Mouse (Mus musculus): ENCODE measurements around the gene Irf1. TPM values are rescaled to one million over a fixed set of nuclear protein-coding genes. Genes with fewer than 3 reads are reported as not detected.

Gene Irf1
- polyA plus RNA-seq, 1 experiment from 2014 or later: 76.1 TPM

DNA sequence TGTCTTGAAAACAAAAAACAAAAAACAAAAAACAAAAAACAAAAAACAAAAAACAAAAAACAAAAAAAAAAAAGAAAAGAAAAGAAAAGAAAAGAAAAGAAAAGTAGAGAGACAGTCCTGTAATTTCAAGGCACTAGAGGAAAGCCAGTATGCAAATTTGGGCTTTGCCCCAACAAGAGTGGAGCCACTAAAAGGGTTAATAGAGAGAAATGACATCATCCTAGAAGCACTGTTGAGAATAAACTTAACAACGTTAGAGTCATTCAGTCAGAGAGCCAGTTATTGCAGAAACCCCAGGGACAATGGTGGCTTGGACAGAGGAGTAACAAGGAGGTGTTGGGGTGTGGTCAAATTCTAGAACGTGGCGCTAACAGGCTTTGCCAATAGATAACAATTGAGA, 45.0 kb downstream of the Irf1 start:
- no peaks in the 10 kb centered on the region for H3K27me3 ChIP-seq (replicated peaks; ENCODE audit: control insufficient read depth, insufficient read depth, low read length)
- H3K27ac ChIP-seq (ENCODE audit: low read depth, low read length): no peak overlapping the region
- WGBS: 38% methylated on average over 3 of the region's 3 CpGs
- no peaks in the 10 kb centered on the region for H3K9me3 ChIP-seq (ENCODE audit: control insufficient read depth)
- no peak for ATAC-seq
- TF ChIP-seq CTCF (IDR thresholded peaks at IDR 0.05; ENCODE audit: low read depth): no peak
- no peaks in the 10 kb centered on the region for H3K36me3 ChIP-seq (ENCODE audit: control insufficient read depth, insufficient read depth)
- no peak overlapping the region for H3K4me2 ChIP-seq (replicated peaks; ENCODE audit: low read depth)
- H3K9ac ChIP-seq (ENCODE audit: low read depth, low read length): no peak overlapping the region
- no peak overlapping the region for H3K4me3 ChIP-seq (ENCODE audit: low read depth, low read length)
- H3K4me1 ChIP-seq (replicated peaks; ENCODE audit: control insufficient read depth, insufficient read depth, low read length): no peaks in the 10 kb centered on the region

DNA sequence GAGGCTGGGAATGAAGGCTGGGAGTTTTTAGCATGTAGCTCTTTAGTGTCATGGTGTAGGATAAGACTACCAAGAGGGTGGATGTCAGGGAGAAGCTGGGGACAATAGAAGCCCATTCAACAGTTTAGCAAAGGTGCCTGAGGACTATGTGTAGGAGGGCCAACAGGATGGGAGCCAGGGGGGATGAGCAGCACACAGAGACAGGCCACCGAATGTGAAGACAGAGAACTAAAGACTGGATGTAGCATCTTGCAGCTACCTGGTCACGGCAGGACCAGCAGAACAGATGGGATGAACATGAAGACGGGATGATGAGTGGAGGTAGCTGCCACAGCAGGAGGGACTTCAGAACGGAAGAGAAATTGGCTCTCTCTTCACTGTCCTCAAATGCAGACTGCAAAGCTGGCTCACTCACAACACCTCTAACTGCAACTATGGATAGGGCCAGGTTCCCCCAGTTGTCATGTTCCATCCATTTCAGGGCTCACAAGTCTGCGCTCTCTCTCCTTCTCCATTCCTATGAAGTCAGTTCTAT, 47.1 kb downstream of the Irf1 start:
- Histone ChIP-seq H3K9me3 (ENCODE audit: control insufficient read depth) (no peaks in the 10 kb centered on the region), H3K36me3 (ENCODE audit: control insufficient read depth, insufficient read depth) (no peaks in the 10 kb centered on the region), H3K4me2 (replicated peaks; ENCODE audit: low read depth) (no peak overlapping the region), H3K4me3 (ENCODE audit: low read depth, low read length) (no peak overlapping the region), H3K27ac (ENCODE audit: low read depth, low read length) (no peak overlapping the region), H3K9ac (ENCODE audit: low read depth, low read length) (no peak overlapping the region), H3K4me1 (replicated peaks; ENCODE audit: control insufficient read depth, insufficient read depth, low read length) (0 out of 2 replicates have a peak, but pooled peaks cover 1% of the 10 kb centered on the region), H3K27me3 (replicated peaks; ENCODE audit: control insufficient read depth, insufficient read depth, low read length) (no peaks in the 10 kb centered on the region)
- TF ChIP-seq CTCF (IDR thresholded peaks at IDR 0.05; ENCODE audit: low read depth): no peak
- 92% methylated on average over 5 of the region's 5 CpGs for WGBS
- ATAC-seq: no peak

DNA sequence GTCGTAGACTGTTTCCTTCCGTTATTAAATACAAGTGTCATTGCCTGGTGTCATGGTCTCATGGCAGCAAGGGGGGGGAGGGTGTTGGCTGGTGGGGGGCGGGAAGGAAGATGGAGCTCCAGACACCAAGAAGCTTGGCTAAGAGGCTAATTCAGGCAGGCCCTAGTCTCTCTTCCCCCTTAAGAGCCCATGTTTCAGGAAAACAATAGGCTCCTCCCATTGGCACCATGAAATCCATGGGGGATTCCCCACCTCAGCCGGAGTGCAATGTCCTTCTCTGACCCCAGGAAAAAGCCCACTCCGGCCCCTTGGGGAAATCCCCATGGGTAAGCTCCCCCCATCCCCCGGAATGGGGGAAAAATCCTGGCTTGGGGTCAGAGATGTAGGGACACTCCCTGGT, 49.0 kb downstream of the Irf1 start:
- Histone ChIP-seq H3K27me3 (replicated peaks; ENCODE audit: control insufficient read depth, insufficient read depth, low read length) (no peaks in the 10 kb centered on the region), H3K4me2 (replicated peaks; ENCODE audit: low read depth) (no peak overlapping the region), H3K27ac (ENCODE audit: low read depth, low read length) (no peak overlapping the region), H3K9ac (ENCODE audit: low read depth, low read length) (no peak overlapping the region), H3K36me3 (ENCODE audit: control insufficient read depth, insufficient read depth) (no peaks in the 10 kb centered on the region), H3K9me3 (ENCODE audit: control insufficient read depth) (no peaks in the 10 kb centered on the region), H3K4me1 (replicated peaks; ENCODE audit: control insufficient read depth, insufficient read depth, low read length) (0 out of 2 replicates have a peak, but pooled peaks cover 7% of the 10 kb centered on the region), H3K4me3 (ENCODE audit: low read depth, low read length) (no peak overlapping the region)
- no peak for ATAC-seq
- TF ChIP-seq CTCF (IDR thresholded peaks at IDR 0.05; ENCODE audit: low read depth): no peak
- 49% methylated on average over 6 of the region's 6 CpGs for WGBS

DNA sequence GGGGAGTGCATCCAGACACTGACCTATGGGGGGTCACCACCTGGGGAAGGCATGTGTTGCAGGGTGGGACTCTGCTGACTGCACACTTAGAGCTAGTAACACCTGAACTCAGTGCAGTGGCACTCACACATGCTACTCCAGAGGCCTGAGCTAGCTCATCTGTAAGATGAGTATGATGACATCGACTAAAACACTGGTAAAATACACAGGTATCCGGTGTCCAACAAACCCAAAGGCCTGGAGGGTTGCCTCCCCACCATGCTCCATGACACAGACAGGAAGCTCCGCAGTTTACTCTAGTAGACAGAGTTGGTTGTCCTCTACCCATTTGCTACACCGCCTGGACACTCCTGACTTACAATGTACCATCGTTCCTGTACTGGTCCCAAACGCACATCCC, 49.7 kb downstream of the Irf1 start:
- Histone ChIP-seq H3K4me3 (ENCODE audit: low read depth, low read length) (no peak overlapping the region), H3K9ac (ENCODE audit: low read depth, low read length) (no peak overlapping the region), H3K27ac (ENCODE audit: low read depth, low read length) (no peak overlapping the region), H3K4me1 (replicated peaks; ENCODE audit: control insufficient read depth, insufficient read depth, low read length) (0 out of 2 replicates have a peak, but pooled peaks cover 7% of the 10 kb centered on the region), H3K27me3 (replicated peaks; ENCODE audit: control insufficient read depth, insufficient read depth, low read length) (no peaks in the 10 kb centered on the region), H3K4me2 (replicated peaks; ENCODE audit: low read depth) (no peak overlapping the region), H3K36me3 (ENCODE audit: control insufficient read depth, insufficient read depth) (no peaks in the 10 kb centered on the region), H3K9me3 (ENCODE audit: control insufficient read depth) (no peaks in the 10 kb centered on the region)
- no peak for ATAC-seq
- TF ChIP-seq CTCF (IDR thresholded peaks at IDR 0.05; ENCODE audit: low read depth): no peak
- WGBS: 95% methylated on average over 6 of the region's 6 CpGs

DNA sequence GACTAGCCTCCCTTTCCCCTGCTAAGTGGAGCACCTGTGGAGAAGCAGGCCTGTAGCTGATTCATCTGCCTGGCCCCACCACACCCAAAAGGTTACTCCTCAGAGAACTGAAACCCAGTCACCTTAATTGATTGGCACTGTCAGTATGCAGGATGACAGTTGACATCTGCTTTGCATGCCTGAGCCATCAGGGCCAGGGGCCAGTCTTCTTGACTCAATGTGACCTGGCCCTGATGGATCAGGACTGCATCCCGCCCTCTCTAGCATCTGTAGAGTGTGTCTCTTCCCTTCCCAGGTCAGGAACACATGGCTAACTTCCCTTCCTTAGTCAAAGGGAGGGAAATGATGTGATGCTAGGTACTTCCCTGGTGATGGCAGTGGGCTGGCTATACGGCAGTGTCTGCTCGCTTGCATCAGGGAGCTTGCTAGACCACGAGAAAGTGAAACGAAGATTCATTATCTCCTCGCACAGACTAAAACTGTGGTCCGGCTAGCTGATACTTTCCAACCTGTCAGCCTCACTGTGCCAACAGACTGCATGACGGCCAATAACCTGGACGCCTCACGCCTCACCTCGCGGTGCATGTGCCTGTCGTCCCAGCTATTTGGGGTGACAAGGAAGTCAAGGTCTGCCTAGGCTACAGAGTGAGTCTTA, 50.8 kb downstream of the Irf1 start:
- H3K4me2 ChIP-seq (replicated peaks; ENCODE audit: low read depth): no peak overlapping the region
- TF ChIP-seq CTCF (IDR thresholded peaks at IDR 0.05; ENCODE audit: low read depth): no peak
- ATAC-seq: no peak
- no peaks in the 10 kb centered on the region for H3K27me3 ChIP-seq (replicated peaks; ENCODE audit: control insufficient read depth, insufficient read depth, low read length)
- H3K4me1 ChIP-seq (replicated peaks; ENCODE audit: control insufficient read depth, insufficient read depth, low read length): 0 out of 2 replicates have a peak, but pooled peaks cover 7% of the 10 kb centered on the region
- H3K27ac ChIP-seq (ENCODE audit: low read depth, low read length): no peak overlapping the region
- no peaks in the 10 kb centered on the region for H3K36me3 ChIP-seq (ENCODE audit: control insufficient read depth, insufficient read depth)
- H3K9me3 ChIP-seq (ENCODE audit: control insufficient read depth): no peaks in the 10 kb centered on the region
- no peak overlapping the region for H3K4me3 ChIP-seq (ENCODE audit: low read depth, low read length)
- WGBS: 81% methylated on average over 13 of the region's 13 CpGs
- H3K9ac ChIP-seq (ENCODE audit: low read depth, low read length): no peak overlapping the region

DNA sequence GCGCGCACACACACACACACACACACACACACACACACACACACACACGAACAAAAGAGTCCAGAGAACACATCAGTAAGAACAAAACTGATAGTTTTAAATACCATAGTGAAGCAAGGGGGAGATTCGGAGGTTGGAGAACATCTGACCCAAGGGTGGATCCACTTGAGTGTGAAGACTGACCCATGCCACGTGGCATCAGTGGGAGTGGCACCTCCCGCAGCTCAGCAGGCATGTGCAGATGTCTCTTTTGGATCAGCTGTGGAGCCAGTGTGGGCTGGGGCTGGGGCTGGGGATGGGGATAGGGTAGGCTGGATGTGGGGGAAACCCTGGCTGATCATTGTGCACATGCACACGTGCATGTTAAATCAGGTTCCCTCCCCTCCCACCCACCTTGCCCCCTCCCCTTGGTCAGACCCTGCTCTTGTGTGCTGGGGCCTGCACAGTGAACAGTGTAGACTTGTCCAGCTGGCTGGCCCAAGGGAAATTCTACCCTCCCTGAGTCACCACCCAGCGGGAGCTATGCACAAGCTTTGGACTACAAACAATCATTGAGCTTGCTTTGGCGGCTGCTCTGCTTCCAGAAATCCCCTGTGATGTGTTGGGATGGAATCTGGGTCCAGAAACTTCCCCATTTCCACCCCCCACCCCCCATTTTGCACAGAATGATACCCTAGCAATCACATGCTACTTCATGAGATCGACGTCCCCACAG, 51.6 kb downstream of the Irf1 start:
- H3K27me3 ChIP-seq (replicated peaks; ENCODE audit: control insufficient read depth, insufficient read depth, low read length): no peaks in the 10 kb centered on the region
- WGBS: 81% methylated on average over 11 of the region's 11 CpGs
- no peak overlapping the region for H3K9ac ChIP-seq (ENCODE audit: low read depth, low read length)
- no peaks in the 10 kb centered on the region for H3K9me3 ChIP-seq (ENCODE audit: control insufficient read depth)
- H3K27ac ChIP-seq (ENCODE audit: low read depth, low read length): no peak overlapping the region
- no peaks in the 10 kb centered on the region for H3K36me3 ChIP-seq (ENCODE audit: control insufficient read depth, insufficient read depth)
- H3K4me2 ChIP-seq (replicated peaks; ENCODE audit: low read depth): no peak overlapping the region
- H3K4me1 ChIP-seq (replicated peaks; ENCODE audit: control insufficient read depth, insufficient read depth, low read length): 0 out of 2 replicates have a peak, but pooled peaks cover 7% of the 10 kb centered on the region
- no peak for ATAC-seq
- no peak overlapping the region for H3K4me3 ChIP-seq (ENCODE audit: low read depth, low read length)
- TF ChIP-seq CTCF (IDR thresholded peaks at IDR 0.05; ENCODE audit: low read depth): no peak

All from intestine, postnatal 0 days (tissue).